Mouse (Mus musculus): Measurements from ENCODE around the gene Lrp5.

The Lrp5 gene

GRCm38 (mm10) chr19:3686215-3686894 lies at the start of gene Lrp5:
Gene Lrp5, minus strand, starts transcription at chr19:3686564.
- CTCF ChIA-PET = no interaction called here

GRCm38 (mm10) chr19:3736001-3736400 lies 49.6 kb upstream of the Lrp5 start:
- CTCF ChIA-PET = interaction anchor here (0.7 kb wide), 1 partner anchor 22 kb away, joined by 5 read pairs; no protein-coding TSS in a partner anchor

GRCm38 (mm10) chr19:3730781-3731646 lies 44.6 kb upstream of the Lrp5 start:
- CTCF ChIA-PET = interaction anchor here (0.6 kb wide), 2 partner anchors 91 to 229 kb away, joined by 3 to 4 read pairs; no protein-coding TSS in a partner anchor

GRCm38 (mm10) chr19:3728901-3729300 lies 42.5 kb upstream of the Lrp5 start:
- CTCF ChIA-PET = no interaction called here

GRCm38 (mm10) chr19:3724779-3725178 lies 38.4 kb upstream of the Lrp5 start:
- CTCF ChIA-PET = interaction anchor here (0.6 to 0.8 kb wide), 2 partner anchors 16 to 17 kb away, joined by 3 read pairs; partner anchors contain the start of gene 1810055G02Rik

- CTCF ChIA-PET = interaction anchor here (0.7 kb wide), 1 partner anchor 503 kb away, joined by 3 read pairs; no protein-coding TSS in a partner anchor
Measured at GRCm38 (mm10) chr19:3723904-3724303, 37.5 kb upstream of the Lrp5 start.

- CTCF ChIA-PET = no interaction called here
Measured at GRCm38 (mm10) chr19:3723170-3723569, 36.8 kb upstream of the Lrp5 start.

GRCm38 (mm10) chr19:3719362-3719891 lies 33.1 kb upstream of the Lrp5 start:
- CTCF ChIA-PET = interaction anchor here (0.7 to 1.8 kb wide), 3 partner anchors 10 to 146 kb away, joined by 3 to 5 read pairs (median 4); no protein-coding TSS in a partner anchor

- CTCF ChIA-PET = interaction anchor here (1.3 to 1.8 kb wide), 2 partner anchors 10 to 12 kb away, joined by 3 to 5 read pairs; no protein-coding TSS in a partner anchor
Measured at GRCm38 (mm10) chr19:3718481-3719361, 32.4 kb upstream of the Lrp5 start.

GRCm38 (mm10) chr19:3714381-3714780 lies 28.0 kb upstream of the Lrp5 start:
- CTCF ChIA-PET = interaction anchor here (0.8 kb wide), 1 partner anchor 15 kb away, joined by 3 read pairs; no protein-coding TSS in a partner anchor

GRCm38 (mm10) chr19:3710436-3710835 lies 24.1 kb upstream of the Lrp5 start:
- CTCF ChIA-PET = no interaction called here

GRCm38 (mm10) chr19:3709013-3709787 lies 22.8 kb upstream of the Lrp5 start:
- CTCF ChIA-PET = interaction anchor here (0.5 to 1.1 kb wide), 2 partner anchors 10 to 389 kb away, joined by 3 read pairs; no protein-coding TSS in a partner anchor

- CTCF ChIA-PET = interaction anchor here (0.8 to 1.1 kb wide), 2 partner anchors 10 to 17 kb away, joined by 3 read pairs; no protein-coding TSS in a partner anchor
Measured at GRCm38 (mm10) chr19:3708078-3709012, 22.0 kb upstream of the Lrp5 start, which contains the start of gene 1810055G02Rik. Gene 1810055G02Rik, plus strand, starts transcription at chr19:3708293.

- CTCF ChIA-PET = no interaction called here
Measured at GRCm38 (mm10) chr19:3707553-3707952, 21.2 kb upstream of the Lrp5 start.

GRCm38 (mm10) chr19:3706258-3706657 lies 19.9 kb upstream of the Lrp5 start:
- CTCF ChIA-PET = interaction anchor here (1.1 kb wide), 1 partner anchor 13 kb away, joined by 5 read pairs; no protein-coding TSS in a partner anchor

- CTCF ChIA-PET = no interaction called here
Measured at GRCm38 (mm10) chr19:3702460-3702859, 16.1 kb upstream of the Lrp5 start.

- CTCF ChIA-PET = interaction anchor here (0.5 to 1.0 kb wide), 4 partner anchors 15 to 153 kb away, joined by 3 to 7 read pairs (median 3); no protein-coding TSS in a partner anchor
Measured at GRCm38 (mm10) chr19:3699508-3700438, 13.4 kb upstream of the Lrp5 start.

GRCm38 (mm10) chr19:3698035-3698434 lies 11.7 kb upstream of the Lrp5 start:
- CTCF ChIA-PET = no interaction called here
